In genomic region chr12:87388122-87388774, GRCm38 (mm10) we compare ENCODE assay signal across 8 mouse cellular contexts. TPM values are rescaled to one million over a fixed set of nuclear protein-coding genes. Genes with fewer than 3 reads are reported as not detected.
DNase-seq lines count a peak whose midpoint lies in the region; ATAC-seq lines count a peak whose summit lies in the region.

TSS of gene Sptlc2 (minus strand) at chr12:87388355.

- peak within 1 kb of the TSS; percentile 95 for H3K4me2 ChIP-seq in hindbrain, embryonic 16.5 days (ENCODE audit: low read length)

- ATAC-seq in hindbrain, embryonic 16.5 days, result peak; percentile 99

- H3K4me1 ChIP-seq in hindbrain, embryonic 16.5 days (ENCODE audit: control insufficient read depth, insufficient read depth, low read depth, low read length), result peaks cover 15% of the 10 kb centered on the region

- peak within 1 kb of the TSS; percentile 85 for H3K27ac ChIP-seq in hindbrain, embryonic 16.5 days (ENCODE audit: low read depth, low read length)
- H3K27ac ChIP-seq in macrophage, result peak within 1 kb of the TSS; percentile 80

- under 1% methylated on average over 45 of the region's 45 CpGs for WGBS in hindbrain, embryonic 16.5 days
- WGBS in macrophage (ENCODE audit: missing documents), result under 1% methylated on average over 41 of the region's 45 CpGs

- H3K36me3 ChIP-seq in hindbrain, embryonic 16.5 days (ENCODE audit: control insufficient read depth, insufficient read depth, low read length), result no peaks in the 10 kb centered on the region
- no peaks in the 10 kb centered on the region for H3K36me3 ChIP-seq in macrophage (ENCODE audit: inconsistent target)

- H3K27me3 ChIP-seq in hindbrain, embryonic 16.5 days (replicated peaks; ENCODE audit: control insufficient read depth, insufficient read depth, low read length), result no peaks in the 10 kb centered on the region

- DNase-seq in WW6 (ENCODE audit: low read depth, low spot score), result peak; percentile 98
- DNase-seq in cerebellum, postnatal 4 days (ENCODE audit: low spot score in 2 of 2), result peak; percentile 95 to 99
- DNase-seq in gastrocnemius, adult 18-20 months (ENCODE audit: low spot score), result peak; percentile 100
- DNase-seq in left cerebral cortex, adult 18-20 months (ENCODE audit: low spot score in 2 of 2), result peak; percentile 99 to 100
- peak; percentile 100 for DNase-seq in right cerebral cortex, adult 18-20 months
- peak; percentile 98 for DNase-seq in urinary bladder, postnatal 10 days (ENCODE audit: low spot score)

- H3K9ac ChIP-seq in hindbrain, embryonic 16.5 days (ENCODE audit: low read depth, low read length), result peak within 1 kb of the TSS; percentile 94

- no peaks in the 10 kb centered on the region for H3K9me3 ChIP-seq in hindbrain, embryonic 16.5 days (ENCODE audit: control insufficient read depth, low read length)

- H3K79me2 ChIP-seq in macrophage (ENCODE audit: inconsistent target), result peaks cover 51% of the 10 kb centered on the region

- peak within 1 kb of the TSS; percentile 100 for H3K4me3 ChIP-seq in hindbrain, embryonic 16.5 days (ENCODE audit: low read length)
- peak within 1 kb of the TSS; percentile 81 for H3K4me3 ChIP-seq in macrophage (ENCODE audit: inconsistent target)

RNA-seq across cellular contexts. Expression of gene Sptlc2, which starts in this region (rescaled TPM):
- total RNA-seq in gastrocnemius, adult 18-20 months (2021), result 1 to 10 TPM; 7.9 to 10.0 TPM
- 64.8 and 68.5 TPM in 2 replicates for polyA plus RNA-seq in hindbrain, embryonic 16.5 days (2015; fragmentation: Nextera tagmentation; extraction: Ambion mirVana)
- total RNA-seq in left cerebral cortex, adult 18-20 months (2021), result 10 to 100 TPM; 31.7 to 33.3 TPM
- total RNA-seq in macrophage (2018; cell fraction: chromatin; rRNA removed), result 1,000 to 10,000 TPM in 1 of 26 experiments, 100 to 1,000 TPM in 25; 152 to 1,061 (median 268) TPM
- 100 to 1,000 TPM in 23 of 26 experiments, 10 to 100 TPM in 3; 89.4 to 239 (median 117) TPM for total RNA-seq in macrophage (2018; cell fraction: cytosol; rRNA removed)
- 100 to 1,000 TPM; 137 to 891 (median 252) TPM for total RNA-seq in macrophage (2018; cell fraction: nucleus; rRNA removed)
- 96.4 to 117 TPM (median 96.5 TPM) in 3 replicates for polyA plus RNA-seq in macrophage (2018)

Comparison
In these comparisons a context has a peak if more than half of its experiments do, and no peak if none do; other contexts are left out.
1. Peak in every context shown above with its lines: DNase-seq, ATAC-seq, H3K4me3 ChIP-seq and H3K27ac ChIP-seq.